Mouse (Mus musculus) MEL (cell line): ENCODE data around the gene Hoxa9.

Source experiments
- CTCF ChIP-seq, 3 experiments: IDR thresholded peaks in 2 of 3; conservative IDR thresholded peaks in 1 of 3; 2 replicates each; pipeline ENCODE4 v1.5.1; 2011 to 2012; ENCODE audit warnings: low read length in 3 of 3, low read depth in 2 of 3, mild to moderate bottlenecking in 2 of 3, improper control_type of control experiment in 1 of 3, inconsistent platforms in 1 of 3, mixed read lengths in 1 of 3, moderate library complexity in 1 of 3; ENCODE audit not compliant: control insufficient read depth in 1 of 3, insufficient read depth in 1 of 3, poor library complexity in 1 of 3, severe bottlenecking in 1 of 3
- EP300 ChIP-seq, 2 experiments: IDR thresholded peaks; 2 replicates each; pipeline ENCODE4 v1.6.1; 2011; ENCODE audit warnings: improper control_type of control experiment in 2 of 2, low read length in 2 of 2, low read depth in 1 of 2, mild to moderate bottlenecking in 1 of 2
- GABPA ChIP-seq: IDR thresholded peaks from 2 replicates; pipeline ENCODE4 v1.6.1; 2012; ENCODE audit warnings: low read depth, mild to moderate bottlenecking, inconsistent platforms, low read length, improper control_type of control experiment, moderate library complexity
- GATA1 ChIP-seq: IDR thresholded peaks from 2 replicates; pipeline ENCODE4 v1.6.1; 2011; ENCODE audit warnings: low read depth, low read length, improper control_type of control experiment
- HCFC1 ChIP-seq: IDR thresholded peaks from 2 replicates; pipeline ENCODE4 v1.6.1; 2012; ENCODE audit warnings: low read depth, mild to moderate bottlenecking, inconsistent platforms, low read length, improper control_type of control experiment, moderate library complexity
- MAZ ChIP-seq: IDR thresholded peaks from 2 replicates; pipeline ENCODE4 v1.6.1; 2012; ENCODE audit warnings: low read depth, mild to moderate bottlenecking, inconsistent platforms, low read length, improper control_type of control experiment
- MEF2A ChIP-seq: IDR thresholded peaks from 2 replicates; pipeline ENCODE4 v1.6.1; 2014; ENCODE audit warnings: low read depth, mild to moderate bottlenecking, inconsistent platforms, low read length, improper control_type of control experiment; ENCODE audit not compliant: poor library complexity, insufficient replicate concordance, severe bottlenecking; ENCODE audit errors: extremely low read depth
- NELFE ChIP-seq: IDR thresholded peaks from 2 replicates; pipeline ENCODE4 v1.6.1; 2011; ENCODE audit warnings: low read depth, low read length, improper control_type of control experiment
- POLR2A ChIP-seq, 2 experiments: IDR thresholded peaks; 2 replicates each; pipeline ENCODE4 v1.6.1; 2011 to 2012; ENCODE audit warnings: low read length in 2 of 2, mild to moderate bottlenecking in 2 of 2, control low read depth in 1 of 2, improper control_type of control experiment in 1 of 2, low read depth in 1 of 2, moderate library complexity in 1 of 2; ENCODE audit not compliant: control insufficient read depth in 1 of 2, insufficient read depth in 1 of 2, poor library complexity in 1 of 2
- TCF12 ChIP-seq: IDR thresholded peaks from 2 replicates; pipeline ENCODE4 v1.6.1; 2014; ENCODE audit warnings: low read depth, mild to moderate bottlenecking, inconsistent platforms, low read length, improper control_type of control experiment, moderate library complexity
- UBTF ChIP-seq: IDR thresholded peaks from 2 replicates; pipeline ENCODE4 v1.6.1; 2012; ENCODE audit warnings: low read depth, mild to moderate bottlenecking, inconsistent platforms, low read length, improper control_type of control experiment, moderate library complexity, borderline replicate concordance; ENCODE audit not compliant: insufficient read depth
- ZC3H11A ChIP-seq: IDR thresholded peaks from 2 replicates; pipeline ENCODE4 v1.6.1; 2012; ENCODE audit warnings: low read depth, mild to moderate bottlenecking, inconsistent platforms, low read length, improper control_type of control experiment
- ZNF384 ChIP-seq: IDR thresholded peaks from 2 replicates; pipeline ENCODE4 v1.6.1; 2012; ENCODE audit warnings: low read depth, mild to moderate bottlenecking, inconsistent platforms, low read length, improper control_type of control experiment

- TF ChIP-seq ZNF384 (no peak), EP300 (IDR thresholded peaks at IDR 0.05; ENCODE audit: low read depth in 1 of 2, low read length in 2 of 2) (no peak), TCF12 (no peak), POLR2A (IDR thresholded peaks at IDR 0.05; ENCODE audit: control insufficient read depth in 1 of 2, insufficient read depth in 1 of 2, low read depth in 1 of 2, low read length in 2 of 2, poor library complexity in 1 of 2) (no peak), CTCF (IDR thresholded peaks at IDR 0.05 in 2 of 3, conservative IDR thresholded peaks at IDR 0.05 in 1 of 3; ENCODE audit: control insufficient read depth in 1 of 3, insufficient read depth in 1 of 3, low read depth in 2 of 3, low read length in 3 of 3, poor library complexity in 1 of 3, severe bottlenecking in 1 of 3) (no peak), MAZ (no peak), NELFE (no peak), GATA1 (no peak), MEF2A (no peak), UBTF (no peak), GABPA (no peak), HCFC1 (no peak), ZC3H11A (no peak)
Observed at GRCm38 (mm10) chr6:52176391-52176790, 54.5 kb downstream of the Hoxa9 start.
